Mouse (Mus musculus) heart, postnatal 0 days (tissue): Measurements from ENCODE around the gene Vgll4.

ENCODE experiments used
- CTCF ChIP-seq: IDR thresholded peaks from 2 replicates; pipeline ENCODE4 v1.5.1; 2016; ENCODE audit warnings: antibody characterized with exemption, control low read depth, low read depth
- EP300 ChIP-seq: IDR thresholded peaks from 2 replicates; pipeline ENCODE4 v1.6.1; 2016; ENCODE audit warnings: antibody characterized with exemption, low read depth

DNA sequence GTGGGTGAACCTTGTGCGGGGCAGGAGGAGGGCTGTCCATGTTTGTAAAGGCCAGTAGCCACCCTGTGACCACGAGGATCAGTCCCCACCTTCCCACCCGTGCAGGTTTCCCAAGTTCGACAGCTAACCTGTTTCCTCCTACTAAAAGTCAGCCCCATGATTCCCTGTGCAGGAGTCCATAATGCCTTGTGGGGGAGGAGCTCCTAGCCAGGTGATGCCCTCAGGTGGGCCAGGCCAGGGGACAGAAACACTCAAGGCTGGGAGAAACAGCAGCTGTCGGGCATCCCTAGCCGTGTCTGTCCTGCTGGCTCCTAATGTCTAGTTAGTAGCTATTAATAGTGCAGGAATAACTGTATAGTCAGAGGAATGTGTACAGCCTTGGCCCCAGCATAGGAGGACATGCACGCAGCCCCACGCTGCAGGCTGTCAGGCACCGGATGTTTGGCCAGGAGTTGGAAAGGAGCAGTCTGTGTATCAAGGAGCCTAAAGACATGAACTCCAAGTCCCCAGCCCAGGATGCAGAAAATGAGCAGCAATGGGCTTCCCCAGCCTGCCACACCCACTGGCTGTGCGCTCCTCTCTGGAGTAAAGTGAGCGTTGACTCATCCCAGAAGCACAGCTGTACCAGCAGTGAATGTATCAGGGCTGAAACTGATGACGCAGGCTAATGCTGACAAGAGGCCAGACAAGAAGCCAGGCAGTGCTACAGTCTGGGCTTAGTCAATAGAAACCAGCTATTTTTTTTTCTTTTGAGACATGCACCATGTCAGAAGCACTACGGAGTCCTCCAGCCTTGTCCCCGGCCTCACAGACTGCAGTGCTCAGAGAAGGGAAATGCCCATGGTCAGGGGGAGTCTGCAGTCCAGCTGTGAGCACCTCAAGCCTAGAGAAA, 108.9 kb downstream of the Vgll4 start:
- TF ChIP-seq CTCF (no peak), EP300 (no peak)
